Mouse (Mus musculus) cerebellum, adult 18-20 months (tissue): ENCODE measurements at regions not wholly inside any gene's neighbourhood (a gene's known extent, or its start where the extent isn't known, plus 50 kb on each side); places are given as distances from the start of the nearest gene placed in this dataset.

ENCODE experiments used
- DNase-seq, 2 experiments: peaks; one replicate each; pipeline ENCODE4 v3.0.0; 2021

DNA sequence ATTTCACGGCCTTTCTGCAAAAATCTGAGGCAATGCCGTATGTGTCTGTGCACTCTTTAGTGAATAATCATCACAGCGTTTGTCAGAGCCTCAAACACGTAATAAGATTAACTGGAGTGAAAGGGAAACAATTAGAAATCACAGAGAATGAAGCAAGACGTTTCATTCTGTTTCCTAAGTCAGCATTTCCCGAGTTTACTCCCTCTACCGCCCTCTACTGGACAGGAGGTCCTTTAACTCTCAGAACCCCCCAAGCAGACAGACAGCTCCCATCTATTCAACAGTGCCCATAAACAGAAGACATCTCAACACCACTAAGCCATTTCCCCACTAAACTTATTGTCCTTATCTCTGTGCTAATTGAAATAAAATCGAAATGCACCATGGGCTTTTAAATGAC, 167.5 kb upstream of the Rnd3 start:
- no peak for DNase-seq

DNA sequence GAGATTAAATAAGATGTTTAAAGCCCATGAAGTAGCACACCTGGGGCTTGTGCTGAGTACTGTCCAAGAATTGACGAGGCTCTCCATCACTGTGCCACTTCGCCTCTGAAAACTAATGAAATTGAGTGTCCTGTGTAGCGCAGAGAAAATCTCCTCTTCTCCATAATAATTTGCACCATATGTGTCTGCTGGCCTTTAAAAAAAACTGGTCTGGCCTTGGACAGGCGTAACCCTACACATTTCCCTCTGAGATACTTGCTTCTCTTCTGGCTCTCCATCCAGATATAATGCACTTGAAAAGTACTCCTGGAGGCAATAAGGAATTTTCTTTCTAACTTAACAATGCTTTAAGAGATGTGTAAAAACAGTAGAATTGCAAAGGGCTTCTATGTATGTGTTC, 164.5 kb upstream of the Rnd3 start:
- no peak for DNase-seq

DNA sequence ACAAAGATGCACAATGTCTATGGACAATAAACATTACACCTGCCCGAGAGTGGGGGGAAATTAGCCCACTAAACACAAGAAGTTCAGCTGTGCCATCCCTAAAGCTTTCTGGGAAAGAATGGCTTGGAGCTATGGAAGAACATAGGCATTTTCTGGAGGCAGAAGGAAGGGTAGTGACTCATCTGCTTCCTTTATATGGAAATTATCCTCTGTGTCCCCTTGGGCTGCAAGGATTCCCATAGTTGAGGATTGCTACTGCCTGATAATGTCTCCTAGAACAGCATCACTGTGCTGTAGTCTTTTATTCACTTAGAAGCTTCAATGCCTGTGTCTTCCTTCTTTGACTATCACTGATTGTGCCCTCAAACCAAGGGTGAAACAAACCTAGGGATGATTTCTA, 157.3 kb upstream of the Rnd3 start:
- no peak for DNase-seq

DNA sequence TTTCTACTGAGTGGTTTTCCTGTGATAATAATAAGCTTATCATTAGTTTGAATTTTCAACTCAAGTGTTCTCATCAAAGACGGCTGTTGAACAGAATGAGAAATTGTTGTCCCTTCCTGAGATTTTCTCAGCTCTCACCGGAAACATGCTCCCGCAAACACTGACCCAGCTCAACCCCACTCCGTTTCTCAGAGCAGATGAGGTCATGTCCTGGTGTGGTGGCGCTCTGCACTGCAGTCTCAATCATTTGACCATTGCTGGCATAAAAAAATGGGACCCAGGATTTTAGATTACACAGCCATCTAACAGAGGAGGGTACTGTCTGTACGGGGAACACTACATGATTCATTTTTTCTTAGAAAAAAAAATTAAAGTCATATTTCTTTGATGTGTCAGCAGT, 156.5 kb upstream of the Rnd3 start:
- DNase-seq = no peak

DNA sequence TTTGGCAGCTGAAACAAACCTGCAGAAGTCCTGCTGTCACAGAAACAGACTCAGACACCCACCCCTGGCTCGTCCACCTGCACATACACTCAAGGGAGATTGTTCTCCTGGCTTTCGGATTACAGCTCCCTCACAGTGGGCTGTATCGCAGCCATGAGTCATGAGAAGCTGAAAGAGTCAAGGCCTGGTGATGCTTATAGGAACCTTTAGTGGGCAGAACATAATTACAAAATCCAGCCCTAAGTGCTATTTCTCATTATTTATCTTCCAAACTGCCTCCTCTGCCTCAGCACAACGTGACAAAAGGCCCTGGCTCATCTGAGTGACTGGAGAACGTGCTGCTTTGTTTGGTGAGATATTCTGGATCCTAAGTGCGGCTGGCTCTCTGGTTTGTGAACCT, 155.8 kb upstream of the Rnd3 start:
- no peak for DNase-seq

DNA sequence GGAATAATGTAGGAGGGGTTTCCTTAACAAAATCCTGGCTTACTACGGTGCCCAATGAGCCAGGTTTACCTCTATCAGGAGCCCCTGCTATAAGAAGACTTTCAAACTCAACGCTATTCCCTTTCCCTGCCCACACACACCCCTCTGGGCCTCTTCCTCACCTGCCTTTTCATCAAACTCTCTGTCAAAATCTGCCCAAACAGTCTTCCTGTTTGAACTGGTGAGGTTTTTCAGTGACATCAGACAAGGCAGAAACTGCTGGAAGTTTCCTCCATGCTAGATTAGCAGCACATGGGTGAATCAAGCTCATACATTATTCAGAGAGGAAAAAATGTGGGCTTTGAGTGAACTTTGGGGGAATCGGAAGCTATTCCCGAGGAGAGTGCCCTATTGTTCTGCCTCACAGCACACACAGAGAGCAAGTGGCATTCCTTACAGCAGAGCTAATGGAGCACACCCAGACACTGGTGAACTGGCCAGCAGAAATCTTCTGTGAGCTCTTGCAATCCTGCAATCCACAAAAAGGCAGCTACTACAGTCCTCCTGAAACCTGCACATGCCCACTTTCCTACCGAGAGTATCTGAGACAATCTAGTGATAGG, 141.8 kb upstream of the Rnd3 start:
- DNase-seq = no peak

DNA sequence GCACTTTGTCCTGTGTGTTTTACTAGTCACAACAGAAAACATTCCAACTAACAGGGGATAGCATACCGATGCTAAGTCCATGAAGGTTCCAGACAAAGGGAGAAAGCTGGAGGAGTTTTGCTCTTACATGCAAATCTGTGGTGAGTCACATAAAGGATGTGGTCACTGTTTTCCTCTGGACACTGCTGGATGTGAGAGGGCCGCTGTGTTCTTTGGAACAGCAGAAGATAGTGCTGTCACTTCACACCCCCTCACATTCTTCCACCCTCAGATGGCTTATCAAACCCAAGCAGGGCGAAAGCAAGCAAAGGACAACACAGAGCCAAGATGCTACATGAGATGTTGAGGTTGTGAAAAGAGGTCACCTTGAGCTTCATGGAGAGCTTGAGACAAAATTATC, 139.8 kb upstream of the Rnd3 start:
- no peak for DNase-seq

DNA sequence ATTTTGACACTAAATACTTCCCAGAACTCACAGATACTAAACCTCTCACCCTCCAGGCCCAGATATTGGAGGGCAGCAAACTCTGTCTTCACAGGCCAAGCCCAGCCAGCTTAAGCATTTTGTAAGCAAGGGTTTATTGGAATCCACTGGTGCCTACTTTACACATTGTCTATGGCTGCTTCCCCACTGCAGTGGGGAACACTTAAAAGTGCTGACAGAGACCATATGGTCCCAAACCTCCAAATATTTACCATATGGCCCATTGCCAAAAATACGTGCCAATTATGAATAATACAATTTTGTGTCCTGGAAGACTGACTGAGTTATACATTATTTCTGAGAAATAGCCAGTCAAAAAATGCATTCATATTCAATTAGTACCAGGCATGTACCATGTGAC, 136.7 kb upstream of the Rnd3 start:
- no peak for DNase-seq

DNA sequence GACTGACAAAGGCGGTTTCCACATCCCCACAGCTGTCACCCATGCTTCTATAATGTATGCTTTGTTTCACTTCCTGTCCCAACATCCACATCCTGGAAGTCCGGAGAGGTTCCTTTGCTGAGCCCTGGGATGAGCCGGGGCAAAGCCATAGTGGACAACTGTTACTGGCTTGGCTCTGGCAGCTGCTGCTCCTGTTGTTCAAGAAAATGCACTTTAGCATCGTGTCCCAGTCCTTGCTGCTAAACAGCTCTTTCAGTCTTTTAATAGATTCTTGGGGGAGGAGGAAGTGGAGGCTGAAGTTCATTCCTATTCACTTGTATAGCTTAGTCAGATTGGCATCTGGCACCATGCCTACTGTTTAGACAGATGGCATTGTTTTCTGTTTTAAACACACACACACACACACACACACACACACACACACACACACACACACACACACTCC, 135.9 kb upstream of the Rnd3 start:
- DNase-seq = no peak

DNA sequence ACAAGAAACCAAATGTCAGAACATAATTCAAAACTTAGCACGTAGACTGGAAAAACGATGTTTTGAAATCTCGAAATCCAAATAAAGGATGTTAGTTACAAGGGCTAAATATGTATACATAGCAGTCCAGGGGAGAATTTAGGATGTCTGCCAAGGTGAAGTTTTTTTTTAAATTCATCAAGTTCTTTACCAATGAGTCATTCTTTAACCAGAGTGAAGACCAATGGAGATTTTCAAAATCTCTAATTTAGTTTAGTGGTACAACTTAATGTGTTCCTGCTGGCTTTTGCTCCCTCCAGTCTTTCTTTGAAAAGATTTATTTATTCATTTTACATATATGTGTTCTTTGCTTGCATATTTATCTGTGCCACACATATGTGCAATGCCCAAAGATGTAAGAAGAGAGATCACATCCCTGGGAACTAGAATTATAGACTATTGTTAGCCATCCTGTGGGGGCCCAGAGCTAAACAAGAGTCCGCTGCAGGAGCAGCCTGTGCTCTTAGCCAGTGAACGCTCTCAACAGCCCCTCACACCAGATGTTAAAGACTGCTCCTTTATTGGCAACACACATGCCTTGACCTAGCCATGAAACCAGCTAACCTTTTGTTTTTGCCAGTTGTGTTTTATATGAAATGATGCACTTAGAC, 130.6 kb upstream of the Rnd3 start:
- DNase-seq = no peak

DNA sequence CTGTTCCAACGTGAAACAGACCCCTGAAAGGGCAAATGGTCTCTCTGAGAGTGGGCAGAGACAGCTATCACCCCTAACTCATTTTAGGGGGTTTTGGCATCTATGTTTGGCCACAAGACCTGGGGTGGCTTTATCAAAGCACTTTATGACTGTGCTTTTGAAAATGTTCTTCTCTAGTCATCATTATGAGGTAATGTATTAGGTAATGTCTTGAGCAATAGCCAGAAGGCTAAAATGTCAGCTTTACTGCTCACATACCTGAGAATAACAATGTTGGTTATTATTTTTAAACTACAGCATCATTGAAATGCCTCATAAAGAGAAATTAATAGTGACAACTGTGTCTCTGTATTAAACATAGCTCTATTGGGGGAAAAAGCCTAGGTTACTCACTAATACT, 129.9 kb upstream of the Rnd3 start:
- DNase-seq = no peak

DNA sequence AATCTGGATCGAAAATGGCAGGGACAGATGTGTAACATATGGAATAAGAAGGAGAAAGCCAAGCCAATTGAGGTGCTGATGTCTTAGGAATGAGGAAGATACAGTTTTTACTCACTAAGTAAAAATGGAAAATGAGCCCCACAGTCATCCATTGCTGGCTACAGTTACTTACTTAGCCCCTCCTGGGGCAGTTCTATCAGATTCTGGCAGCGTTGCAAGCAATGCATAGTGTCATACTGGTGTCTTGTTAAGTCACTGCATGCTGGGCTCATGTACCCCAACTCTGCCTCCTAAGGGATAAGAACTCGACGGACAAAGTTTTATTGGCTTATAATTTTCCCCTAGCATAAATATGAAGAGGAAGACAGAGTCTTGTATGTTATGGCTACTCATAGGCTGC, 129.4 kb upstream of the Rnd3 start:
- no peak for DNase-seq

DNA sequence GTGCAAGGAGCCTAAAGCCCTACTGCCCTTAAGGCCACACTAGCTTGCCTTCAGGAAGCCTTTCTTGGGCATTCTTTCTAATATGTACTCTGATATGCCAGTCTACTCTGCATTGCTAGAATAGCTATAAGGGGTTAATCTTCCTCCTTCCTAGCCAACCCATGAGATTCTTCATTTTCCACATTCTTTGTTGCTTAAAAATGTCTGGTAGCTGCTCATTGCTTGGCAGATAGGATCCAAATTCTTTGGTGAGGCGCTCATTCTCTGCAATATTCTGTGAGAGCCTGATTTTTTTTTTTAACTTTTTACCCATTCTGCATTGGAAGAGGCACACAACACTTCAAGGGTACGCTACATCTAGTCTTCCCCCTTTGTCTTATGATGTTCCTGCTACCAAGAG, 127.7 kb upstream of the Rnd3 start:
- DNase-seq = no peak

DNA sequence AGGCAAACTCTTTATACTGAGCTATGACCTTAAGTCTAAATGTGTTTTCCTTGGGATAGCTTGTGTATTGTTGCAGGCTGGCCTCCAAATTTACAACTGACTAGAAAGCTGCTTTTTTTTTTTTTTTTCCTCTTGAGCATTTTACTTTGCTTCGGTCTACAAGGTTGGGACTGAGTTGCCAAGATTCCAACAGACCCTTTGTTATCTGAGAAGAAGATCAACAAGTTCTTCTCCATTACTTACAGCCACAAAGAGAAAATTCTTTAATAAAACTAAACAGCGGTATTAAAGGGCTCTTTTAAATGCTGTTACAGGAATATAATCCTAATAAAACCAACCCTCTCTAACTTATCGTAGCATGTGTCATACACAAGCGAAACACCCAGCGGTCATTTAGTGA, 124.4 kb upstream of the Rnd3 start:
- no peak for DNase-seq

DNA sequence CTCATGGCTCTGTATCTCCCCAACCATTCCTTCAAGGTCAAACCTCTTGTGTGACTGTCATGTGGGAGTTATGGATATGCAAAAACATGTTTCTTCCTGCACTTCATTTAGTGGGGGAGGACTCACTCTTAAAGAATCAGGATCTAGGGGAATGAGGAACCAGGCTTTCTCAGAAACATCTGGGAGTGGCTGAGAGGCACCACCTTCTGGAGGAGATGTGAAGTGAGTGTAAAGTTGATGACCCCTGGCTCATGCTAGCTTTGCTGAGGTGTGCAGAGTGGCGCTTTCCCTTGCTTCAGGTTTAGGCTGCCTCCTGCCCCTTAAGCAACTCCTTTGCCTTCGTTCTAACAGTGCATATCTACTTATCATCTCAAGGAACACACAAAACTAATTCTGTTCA, 119.6 kb upstream of the Rnd3 start:
- DNase-seq = no peak

DNA sequence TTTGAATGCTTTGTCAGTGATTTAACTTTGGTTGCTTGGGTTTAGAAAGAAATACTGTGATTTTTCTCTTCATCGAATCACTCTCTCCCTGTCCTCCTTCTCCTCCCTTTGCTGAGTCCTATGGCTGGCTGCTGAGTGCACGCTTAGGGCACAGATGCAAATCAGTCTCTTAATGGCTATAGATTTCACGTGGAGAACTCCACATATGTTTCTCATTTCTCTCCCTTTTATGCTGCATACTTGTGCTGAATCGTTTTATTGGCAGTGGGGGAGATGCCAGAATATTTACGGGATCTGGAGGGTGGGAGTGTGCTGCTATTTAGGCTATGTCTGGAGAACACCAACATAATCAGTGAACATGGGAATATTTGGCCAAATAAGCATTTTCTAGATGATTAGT, 118.8 kb upstream of the Rnd3 start:
- no peak for DNase-seq

DNA sequence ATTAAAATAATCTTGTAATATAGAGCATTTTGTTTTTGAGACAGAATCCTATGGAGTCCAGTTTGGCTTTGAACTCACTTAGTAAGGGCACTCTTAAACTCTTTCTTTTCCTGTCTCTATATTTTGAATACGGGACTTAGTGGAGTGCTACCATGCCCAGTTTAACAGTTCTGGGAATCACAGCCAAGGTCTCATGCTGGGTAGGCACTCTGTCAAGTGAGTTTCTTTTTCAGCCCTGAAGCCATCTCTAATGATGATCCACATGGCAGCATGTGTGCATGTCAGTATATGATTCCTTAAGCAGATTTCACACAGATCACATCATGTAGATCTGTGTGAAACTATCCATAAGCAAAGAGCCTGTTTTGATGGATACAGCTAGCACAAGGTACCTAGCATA, 113.6 kb upstream of the Rnd3 start:
- no peak for DNase-seq

DNA sequence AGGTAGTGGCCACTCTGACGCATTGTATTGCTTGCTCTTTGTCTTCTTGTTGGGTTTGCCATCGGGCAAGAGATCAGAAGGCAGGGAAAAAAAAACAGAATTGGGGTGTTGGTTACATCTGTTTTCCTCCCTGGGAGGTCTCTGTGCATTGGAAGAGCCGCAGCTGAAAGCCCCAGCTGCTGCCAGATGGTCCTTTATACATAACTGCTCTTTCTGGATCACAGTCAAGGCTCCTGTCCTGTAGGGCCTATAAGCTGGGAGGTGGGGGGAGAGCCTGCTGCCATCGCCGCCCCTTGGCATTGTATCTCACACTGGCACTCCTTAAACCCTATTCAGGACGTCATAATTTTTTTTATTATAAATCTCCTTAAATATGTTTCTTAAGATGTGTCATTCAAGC, 101.9 kb upstream of the Rnd3 start:
- no peak for DNase-seq

DNA sequence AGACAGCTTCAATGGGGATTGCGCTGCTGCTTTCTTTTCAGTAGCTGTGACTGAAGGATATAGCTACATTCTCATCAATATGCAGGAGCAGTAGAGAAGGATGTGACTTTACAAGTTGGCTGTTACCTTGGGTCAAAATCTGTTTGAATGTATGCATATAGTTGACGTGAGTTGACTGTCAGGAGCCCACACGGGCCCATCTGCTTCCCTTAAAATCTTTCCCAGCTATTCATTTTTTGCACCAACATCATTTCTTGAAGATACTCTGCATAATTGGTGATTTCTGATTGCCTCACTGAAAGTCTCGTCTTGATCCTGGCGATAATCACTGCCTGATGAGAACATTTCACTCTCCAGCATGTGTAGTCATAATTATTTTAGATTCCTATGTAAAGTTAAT, 92.7 kb upstream of the Rnd3 start:
- no peak for DNase-seq

DNA sequence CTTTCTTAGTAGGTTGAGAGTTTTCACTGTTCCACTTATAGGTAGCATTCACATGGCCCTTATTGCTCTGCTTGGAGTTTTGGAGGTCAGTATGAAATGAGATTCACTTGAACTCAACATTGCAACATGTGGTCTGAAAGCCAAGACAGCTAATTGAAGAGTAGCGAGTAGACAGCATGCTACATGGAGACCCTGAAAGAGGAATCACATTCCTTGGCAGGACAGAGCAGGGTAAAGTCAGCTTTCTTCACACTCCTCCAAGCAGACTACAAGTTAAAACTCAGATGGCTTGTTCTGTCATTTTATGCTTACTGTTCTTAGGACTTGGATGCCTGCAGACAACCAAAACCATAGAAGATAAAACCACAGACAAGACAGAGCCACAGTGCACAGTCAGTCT, 91.1 kb upstream of the Rnd3 start:
- DNase-seq = no peak

DNA sequence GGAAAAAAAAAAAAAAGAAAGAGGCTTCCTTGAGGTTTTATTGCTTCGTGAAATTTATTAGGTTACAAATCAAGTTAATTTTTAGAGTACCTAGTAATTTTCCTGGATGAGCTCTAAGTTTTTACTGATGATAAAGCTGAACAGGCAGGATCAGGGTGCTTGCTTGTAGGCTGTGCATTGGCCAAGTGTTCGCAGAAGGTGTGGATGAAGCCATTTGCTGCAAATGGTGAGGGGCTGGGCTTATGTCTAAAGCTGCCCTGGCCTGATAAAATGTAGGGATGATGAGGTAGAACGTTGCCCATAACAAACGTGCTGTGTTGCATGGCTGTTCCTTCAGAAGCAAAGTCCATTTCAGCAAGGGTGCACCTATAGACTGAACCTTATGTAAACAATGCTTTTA, 90.1 kb upstream of the Rnd3 start:
- DNase-seq = no peak

DNA sequence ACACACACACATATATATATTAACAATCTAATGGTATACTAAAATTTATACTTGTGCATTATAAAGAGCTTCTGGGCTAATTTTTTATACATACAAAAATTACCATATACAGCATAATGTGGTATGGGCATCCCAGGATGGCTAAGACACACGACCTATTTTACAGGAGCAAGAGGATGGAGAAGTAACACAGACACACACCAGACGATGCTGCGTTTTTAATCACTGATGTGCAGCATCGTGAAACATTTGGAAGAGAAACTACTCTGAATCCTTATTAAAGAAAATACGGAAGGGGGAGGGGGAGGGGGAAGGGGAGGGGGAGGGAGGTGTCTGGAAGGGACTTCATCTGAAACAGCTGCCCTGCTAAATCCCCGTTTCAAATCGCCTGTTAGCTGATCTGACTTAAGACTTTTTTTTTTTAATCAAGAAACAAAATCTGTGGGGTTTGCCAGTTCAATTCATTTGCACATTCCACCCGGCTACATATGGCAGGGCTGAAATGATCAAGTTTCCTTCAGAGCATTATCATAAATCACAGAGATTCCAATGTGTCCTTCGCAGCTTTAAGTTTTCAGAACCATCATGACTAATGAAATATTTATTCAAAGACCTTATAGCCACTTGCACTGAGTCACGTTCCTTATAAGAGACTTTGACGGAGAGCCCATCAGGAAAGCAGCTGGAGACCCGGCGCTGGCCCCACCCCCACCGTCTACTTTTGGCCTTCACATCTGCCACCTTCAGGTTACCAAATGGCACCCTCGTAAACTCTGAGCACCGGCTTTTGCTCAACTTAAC, 89.4 kb upstream of the Rnd3 start:
- DNase-seq = no peak

DNA sequence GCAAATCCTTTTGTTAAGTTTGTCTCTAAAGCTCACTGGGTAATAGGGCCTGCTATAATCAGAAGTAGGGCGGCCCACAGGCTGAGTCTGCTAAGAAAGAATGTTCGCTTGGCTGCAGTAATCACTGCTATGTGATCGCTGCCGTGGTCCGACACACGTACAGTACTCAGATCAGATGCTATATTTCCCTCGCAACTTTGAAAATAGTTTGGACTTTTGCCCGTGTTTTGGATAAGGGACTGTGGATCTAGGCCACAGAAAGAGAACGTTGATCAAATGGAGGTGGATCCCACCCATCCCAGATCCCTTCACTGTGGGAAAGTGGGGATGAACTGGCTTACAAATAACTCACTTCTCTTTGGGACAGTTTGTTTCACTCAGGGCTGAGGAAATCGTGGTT, 88.5 kb upstream of the Rnd3 start:
- DNase-seq = no peak

DNA sequence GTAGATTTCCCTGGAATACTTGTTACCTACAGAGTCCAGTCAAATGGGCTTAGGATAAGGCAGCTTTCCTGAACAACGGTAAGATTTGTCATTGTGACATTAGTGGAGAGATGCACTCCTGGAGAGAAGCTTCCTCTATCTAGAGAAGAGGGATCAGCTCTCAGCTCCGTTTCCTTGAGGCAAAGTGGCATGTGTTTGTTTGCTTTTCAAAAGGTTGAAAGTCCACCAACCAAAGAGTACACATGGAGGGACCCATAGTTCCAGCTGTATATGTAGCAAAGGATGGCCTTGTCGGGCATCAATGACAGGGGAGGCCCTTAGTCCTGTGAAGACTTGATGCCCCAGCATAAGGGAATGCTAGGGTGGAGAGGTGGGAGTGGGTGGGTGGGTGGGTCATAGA, 87.9 kb upstream of the Rnd3 start:
- no peak for DNase-seq

DNA sequence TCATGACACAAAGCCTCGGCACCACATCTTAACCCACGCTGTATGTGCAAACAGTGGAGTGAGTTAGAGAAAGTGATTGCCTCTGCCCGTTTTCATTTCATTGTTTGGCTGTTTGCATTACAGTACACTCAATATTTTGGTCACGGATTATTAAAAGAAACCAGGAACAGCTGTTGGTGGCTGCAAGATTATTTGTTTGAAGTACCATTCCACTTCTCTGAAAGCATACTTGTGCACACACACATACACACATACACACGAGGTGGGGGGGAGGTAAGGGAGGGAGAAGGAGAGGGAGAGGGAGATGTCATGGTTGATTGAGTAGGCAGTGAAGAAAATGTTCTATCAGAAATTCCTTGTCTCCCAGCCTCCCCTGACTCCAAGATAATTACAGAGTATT, 85.5 kb upstream of the Rnd3 start:
- no peak for DNase-seq
